Mouse (Mus musculus) small intestine, adult 2 months (tissue): Measurements from ENCODE around the gene Lrrn4cl.

Source experiments
- CTCF ChIP-seq: fragments of 200-500 bp; IDR thresholded peaks from 2 replicates; pipeline ENCODE4 v1.5.1; 2012; ENCODE audit warnings: low read depth, mild to moderate bottlenecking, control low read depth, inconsistent platforms, low read length, moderate library complexity, mixed read lengths; ENCODE audit not compliant: insufficient replicate concordance, insufficient read length; ENCODE audit errors: extremely low read depth
- POLR2A ChIP-seq: fragments of 200-500 bp; IDR thresholded peaks from 2 replicates; pipeline ENCODE4 v1.6.1; 2012; ENCODE audit warnings: low read depth, mild to moderate bottlenecking, control low read depth, inconsistent platforms, low read length, moderate library complexity

DNA sequence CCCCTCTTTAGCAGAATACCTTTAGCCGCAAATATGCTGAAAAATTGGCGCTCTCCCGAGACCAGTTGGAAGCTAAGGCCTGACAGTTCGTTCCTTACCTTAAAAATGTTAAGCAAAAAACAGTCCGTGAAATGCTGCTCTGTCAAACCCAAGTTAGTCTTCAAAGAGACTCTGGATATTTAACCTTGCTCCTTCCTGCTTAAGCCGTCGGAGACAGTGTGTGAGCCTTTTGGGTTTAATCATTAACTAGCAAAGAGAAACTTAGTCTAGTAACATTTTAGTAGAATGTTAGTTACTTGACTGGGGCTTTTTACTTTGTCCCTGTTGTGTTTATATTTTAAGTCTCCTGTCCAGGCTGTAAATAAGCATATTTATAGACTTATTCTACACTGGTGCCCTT lies 29.4 kb upstream of the Lrrn4cl start:
- TF ChIP-seq POLR2A: no peak
- no peak for TF ChIP-seq CTCF
